Mouse (Mus musculus) heart, embryonic 16.5 days (tissue): ENCODE data around the gene Arf5. TPM values are rescaled to one million over a fixed set of nuclear protein-coding genes. Genes with fewer than 3 reads are reported as not detected.

ENCODE experiments used
- ATAC-seq: fragments of 200-750 bp; cut with Nextera tagmentation; replicated peaks from 2 replicates; pipeline ENCODE4 v1.8.0; 2017; ENCODE audit warnings: moderate number of reproducible peaks; ENCODE audit not compliant: insufficient read depth, low FRiP score; ENCODE audit errors: extremely low read depth
- H3K27ac ChIP-seq: fragments of 300-500 bp; sonication (generic); 2 replicates; pipeline ENCODE4 v1.5.1; 2014; ENCODE audit warnings: mild to moderate bottlenecking, low read length, control low read depth, moderate library complexity
- H3K27me3 ChIP-seq: fragments of 300-500 bp; sonication (generic); 2 replicates; pipeline ENCODE4 v1.6.1; 2014; ENCODE audit warnings: low read length, mixed read lengths; ENCODE audit not compliant: control insufficient read depth, insufficient read depth
- H3K36me3 ChIP-seq: fragments of 300-500 bp; sonication (generic); 2 replicates; pipeline ENCODE4 v1.6.1; 2014; ENCODE audit not compliant: control insufficient read depth, insufficient read depth
- H3K4me1 ChIP-seq: fragments of 300-500 bp; sonication (generic); 2 replicates; pipeline ENCODE4 v1.6.1; 2014; ENCODE audit warnings: low read length, mixed read lengths; ENCODE audit not compliant: control insufficient read depth, insufficient read depth
- H3K4me2 ChIP-seq: fragments of 300-500 bp; sonication (generic); 2 replicates; pipeline ENCODE4 v1.6.1; 2014; ENCODE audit warnings: low read depth, mild to moderate bottlenecking, control low read depth, low read length
- H3K4me3 ChIP-seq: fragments of 300-500 bp; sonication (generic); 2 replicates; pipeline ENCODE4 v1.5.1; 2014; ENCODE audit warnings: mild to moderate bottlenecking, control low read depth, low read length
- H3K9ac ChIP-seq: fragments of 300-500 bp; sonication (generic); 2 replicates; pipeline ENCODE4 v1.6.1; 2014; ENCODE audit warnings: low read length, control low read depth
- H3K9me3 ChIP-seq: fragments of 300-500 bp; sonication (generic); replicated peaks from 2 replicates; pipeline ENCODE4 v1.6.1; 2016; ENCODE audit warnings: low read length; ENCODE audit not compliant: control insufficient read depth
- whole genome bisulfite sequencing: fragments of 180-500 bp; shearing (Covaris S2); extraction: QIAGEN DNeasy Blood & Tissue Kit; methylation state at CpG from one replicate; pipeline ENCODE4 v1.1.7; 2014; 5-methylcytosine and 5-hydroxymethylcytosine counted together
- polyA plus RNA-seq: library from polyadenylated mRNA; unstranded; fragments of >200 nt; fragmentation: Nextera tagmentation; extraction: Ambion mirVana; gene quantifications from 2 replicates; pipeline ENCODE4 v1.2.1, GENCODE M21; 2015

Gene Arf5
- polyA plus RNA-seq, result 231 and 247 TPM in 2 replicates

- peak within 1 kb of the TSS; percentile 69 for H3K4me2 ChIP-seq
- ATAC-seq, result peak; percentile 79
- H3K9ac ChIP-seq, result peak within 1 kb of the TSS; percentile 98
- H3K4me1 ChIP-seq, result peaks cover 44% of the 10 kb centered on the region
- H3K27me3 ChIP-seq, result no peaks in the 10 kb centered on the region
- peak within 1 kb of the TSS; percentile 99 for H3K4me3 ChIP-seq
- peak within 1 kb of the TSS; percentile 87 for H3K27ac ChIP-seq
- H3K9me3 ChIP-seq, result no peaks in the 10 kb centered on the region
- under 1% methylated on average over 39 of the region's 42 CpGs for WGBS
- peaks cover 13% of the 10 kb centered on the region for H3K36me3 ChIP-seq
Measured at GRCm38 (mm10) chr6:28423313-28423712, at the start of gene Arf5. Arf5 (plus strand) TSS chr6:28423560.

- ATAC-seq, result no peak
- no peak overlapping the region for H3K4me2 ChIP-seq
- H3K4me1 ChIP-seq, result no peaks in the 10 kb centered on the region
- no peaks in the 10 kb centered on the region for H3K9me3 ChIP-seq
- no peak overlapping the region for H3K27ac ChIP-seq
- no peak overlapping the region for H3K9ac ChIP-seq
- no peak overlapping the region for H3K4me3 ChIP-seq
- H3K36me3 ChIP-seq, result no peaks in the 10 kb centered on the region
- 52% methylated on average over 4 of the region's 4 CpGs for WGBS
- no peaks in the 10 kb centered on the region for H3K27me3 ChIP-seq
Measured at GRCm38 (mm10) chr6:28381983-28382382, 41.4 kb upstream of the Arf5 start.

GRCm38 (mm10) chr6:28385169-28385568 is 38.2 kb upstream of the Arf5 start:
- Histone ChIP-seq H3K4me2 (no peak overlapping the region), H3K27ac (no peak overlapping the region), H3K27me3 (no peaks in the 10 kb centered on the region), H3K9me3 (no peaks in the 10 kb centered on the region), H3K4me1 (no peaks in the 10 kb centered on the region), H3K4me3 (no peak overlapping the region), H3K9ac (no peak overlapping the region), H3K36me3 (no peaks in the 10 kb centered on the region)
- ATAC-seq, result no peak
- 60% methylated on average over 3 of the region's 3 CpGs for WGBS

GRCm38 (mm10) chr6:28389038-28389437 is 34.3 kb upstream of the Arf5 start:
- no peak overlapping the region for H3K27ac ChIP-seq
- H3K36me3 ChIP-seq, result no peaks in the 10 kb centered on the region
- H3K4me3 ChIP-seq, result no peak overlapping the region
- no peaks in the 10 kb centered on the region for H3K27me3 ChIP-seq
- no peaks in the 10 kb centered on the region for H3K9me3 ChIP-seq
- no peak overlapping the region for H3K9ac ChIP-seq
- ATAC-seq, result no peak
- no peaks in the 10 kb centered on the region for H3K4me1 ChIP-seq
- H3K4me2 ChIP-seq, result no peak overlapping the region
- 84% methylated on average over 3 of the region's 3 CpGs for WGBS

GRCm38 (mm10) chr6:28396051-28396852 is 27.1 kb upstream of the Arf5 start:
- Histone ChIP-seq H3K27me3 (peaks cover 15% of the 10 kb centered on the region), H3K27ac (no peak overlapping the region), H3K4me1 (peaks cover 7% of the 10 kb centered on the region; the same call in 1 of the 2 replicates), H3K9me3 (peaks cover 9% of the 10 kb centered on the region), H3K9ac (no peak overlapping the region), H3K36me3 (no peaks in the 10 kb centered on the region), H3K4me3 (peak overlapping the region; percentile 62), H3K4me2 (peak overlapping the region; percentile 96)
- WGBS, result 40% methylated on average over 15 of the region's 15 CpGs
- no peak for ATAC-seq

- Histone ChIP-seq H3K4me1 (peaks cover 7% of the 10 kb centered on the region; the same call in 1 of the 2 replicates), H3K9ac (peak overlapping the region; percentile 49), H3K4me3 (peak overlapping the region; percentile 62), H3K9me3 (peaks cover 9% of the 10 kb centered on the region), H3K27ac (no peak overlapping the region), H3K36me3 (no peaks in the 10 kb centered on the region), H3K4me2 (peak overlapping the region; percentile 96), H3K27me3 (peaks cover 15% of the 10 kb centered on the region)
- 4% methylated on average over 19 of the region's 19 CpGs for WGBS
- no peak for ATAC-seq
Measured at GRCm38 (mm10) chr6:28396853-28397457, 26.4 kb upstream of the Arf5 start.

- ATAC-seq, result peak; percentile 37; the same call in 1 of the 2 replicates
- Histone ChIP-seq H3K27me3 (peaks cover 15% of the 10 kb centered on the region), H3K27ac (no peak within 1 kb of the TSS), H3K4me3 (peak within 1 kb of the TSS; percentile 62), H3K36me3 (no peaks in the 10 kb centered on the region), H3K4me2 (peak within 1 kb of the TSS; percentile 96), H3K9me3 (peaks cover 9% of the 10 kb centered on the region), H3K9ac (peak within 1 kb of the TSS; percentile 49), H3K4me1 (peaks cover 7% of the 10 kb centered on the region; the same call in 1 of the 2 replicates)
- 1% methylated on average over 33 of the region's 33 CpGs for WGBS
Measured at GRCm38 (mm10) chr6:28397681-28398203, 25.6 kb upstream of the Arf5 start, which contains the start of gene Zfp800. Zfp800 (minus strand) TSS chr6:28398005.

- Histone ChIP-seq H3K9me3 (peaks cover 10% of the 10 kb centered on the region), H3K4me3 (no peak overlapping the region), H3K27me3 (peaks cover 15% of the 10 kb centered on the region), H3K9ac (no peak overlapping the region), H3K36me3 (no peaks in the 10 kb centered on the region), H3K27ac (no peak overlapping the region), H3K4me1 (peaks cover 7% of the 10 kb centered on the region; the same call in 1 of the 2 replicates), H3K4me2 (no peak overlapping the region)
- ATAC-seq, result no peak
- 74% methylated on average over 3 of the region's 3 CpGs for whole genome bisulfite sequencing
Measured at GRCm38 (mm10) chr6:28398726-28399125, 24.6 kb upstream of the Arf5 start.

GRCm38 (mm10) chr6:28399791-28400190 is 23.6 kb upstream of the Arf5 start:
- no peak overlapping the region for H3K4me3 ChIP-seq
- peaks cover 12% of the 10 kb centered on the region for H3K9me3 ChIP-seq
- no peak overlapping the region for H3K9ac ChIP-seq
- H3K27me3 ChIP-seq, result peaks cover 15% of the 10 kb centered on the region
- no peaks in the 10 kb centered on the region for H3K36me3 ChIP-seq
- H3K4me2 ChIP-seq, result no peak overlapping the region
- H3K27ac ChIP-seq, result no peak overlapping the region
- WGBS, result 83% methylated on average over 4 of the region's 4 CpGs
- peaks cover 7% of the 10 kb centered on the region; the same call in 1 of the 2 replicates for H3K4me1 ChIP-seq
- ATAC-seq, result no peak
